In the genomic region with DNA sequence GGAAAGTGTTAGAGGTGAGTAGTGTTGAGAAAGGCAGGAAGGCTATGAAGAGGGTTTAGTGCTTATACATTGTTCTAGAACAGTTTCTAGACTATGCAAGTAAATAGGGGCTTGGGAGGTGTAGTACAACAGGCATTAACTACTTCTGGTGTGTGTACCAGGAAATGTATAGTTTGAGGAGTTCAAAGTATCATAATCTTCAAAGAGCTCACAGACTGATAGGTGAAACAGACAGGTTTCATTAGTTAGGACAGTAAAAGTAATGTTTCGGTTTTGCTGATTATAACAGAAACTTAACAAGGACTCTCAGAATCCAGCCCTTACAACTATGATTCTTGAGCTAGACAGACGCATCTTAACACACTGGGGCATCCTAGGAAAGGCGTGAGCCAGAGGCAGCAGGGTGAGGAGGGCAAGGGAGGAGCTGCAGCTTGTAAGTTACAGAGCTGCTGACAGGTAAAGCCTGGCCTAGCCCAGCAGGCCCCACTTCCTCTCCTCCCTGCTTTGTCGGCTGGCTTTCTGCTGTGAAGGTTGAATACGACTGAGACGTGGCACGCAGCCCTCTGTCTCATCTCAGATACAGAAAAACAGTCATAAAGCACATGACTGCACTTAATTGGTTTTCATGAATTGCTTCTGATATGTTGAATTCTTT, we compare ENCODE assay signal across 25 mouse cellular contexts. TPM values are rescaled to one million over a fixed set of nuclear protein-coding genes. Genes with fewer than 3 reads are reported as not detected.
DNase-seq lines count a peak whose midpoint lies in the region; ATAC-seq and TF ChIP-seq lines count a peak whose summit lies in the region.
"Had no signal": no experiment of that assay in that cellular context is flagged by ENCODE, and none has a peak within 500 bp of the region (broad histone marks: within the 10 kb centered on the region; RNA-seq: fewer than 3 reads in every experiment).

No protein-coding gene starts in this region.

- TF ChIP-seq POLR2A in CH12.LX (IDR thresholded peaks at IDR 0.05; ENCODE audit: low read depth, low read length) = no peak

- intact Hi-C loops in heart, postnatal 10 days (cut with DNase I) = no loop called here

- no peak for DNase-seq in heart, postnatal 10 days
- DNase-seq in CH12.LX (ENCODE audit: extremely low read depth) = no peak
- no peak for DNase-seq in left cerebral cortex, adult 11 months (ENCODE audit: low spot score)
- no peak for DNase-seq in cerebellum, adult 11 months
- DNase-seq in ovary, adult 18-20 months (ENCODE audit: low spot score) = no peak
- DNase-seq: adrenal gland, postnatal 36 days; cerebellum, adult 11-12 months; cerebellum, postnatal 14 days; gastrocnemius, adult 2 months; heart, postnatal 36 days; kidney, postnatal 25 days; layer of hippocampus, postnatal 36 days; lung, adult 18-20 months; lung, postnatal 14 days; thymus, postnatal 14 days had no signal

- dilution Hi-C loops in CH12.LX (cut with MboI; ENCODE audit: extremely low pct_ligation_motif_present, extremely low pct_unique_long_range_greater_than_20kb, low sequenced_read_pairs) = no loop called here

- WGBS in heart, embryonic 13.5 days = 39% methylated on average over 7 of the region's 7 CpGs
- 62% methylated on average over 7 of the region's 7 CpGs for WGBS in intestine, embryonic 16.5 days
- 79% methylated on average over 7 of the region's 7 CpGs for WGBS in stomach, embryonic 16.5 days

- TF ChIP-seq EP300 in CH12.LX (IDR thresholded peaks at IDR 0.05; ENCODE audit: low read length) = no peak

- H3K4me3 ChIP-seq in heart, embryonic 13.5 days = no peak overlapping the region
- H3K4me3 ChIP-seq in CH12.LX (replicated peaks in 1 of 3; ENCODE audit: low read depth in 2 of 3, low read length in 2 of 3, poor library complexity in 1 of 3) = no peak overlapping the region
- no peak overlapping the region for H3K4me3 ChIP-seq in intestine, embryonic 16.5 days (ENCODE audit: low read length)
- H3K4me3 ChIP-seq in stomach, embryonic 16.5 days (replicated peaks; ENCODE audit: low read length) = no peak overlapping the region
- H3K4me3 ChIP-seq: forebrain, embryonic 13.5 days; gastrocnemius, adult 2 months; hindbrain, embryonic 13.5 days; layer of hippocampus, adult 2 months; limb, embryonic 13.5 days; liver, embryonic 12.5 days; midbrain, embryonic 12.5 days had no signal

- TF ChIP-seq RAD21 in CH12.LX (IDR thresholded peaks at IDR 0.05; ENCODE audit: low read depth, low read length) = no peak

- H3K36me3 ChIP-seq in heart, embryonic 13.5 days = peaks cover 67% of the 10 kb centered on the region
- peaks cover 48 to 81% of the 10 kb centered on the region in 2 experiments for H3K36me3 ChIP-seq in CH12.LX (replicated peaks in 1 of 2; ENCODE audit: control insufficient read depth in 1 of 2, insufficient read depth in 1 of 2, low read length in 1 of 2)
- peaks cover 2% of the 10 kb centered on the region; the same call in 1 of the 2 replicates for H3K36me3 ChIP-seq in intestine, embryonic 16.5 days (ENCODE audit: control insufficient read depth, insufficient read depth, low read length)
- H3K36me3 ChIP-seq in stomach, embryonic 16.5 days (ENCODE audit: control insufficient read depth, insufficient read depth, low read length) = peaks cover 11% of the 10 kb centered on the region

- in situ Hi-C loops in CH12.LX (cut with MboI; ENCODE audit: low pct_ligation_motif_present, low pct_unique_long_range_greater_than_20kb, low sequenced_read_pairs) = loop anchor here (25.0 kb wide), 1 partner anchor 530 kb away; a partner anchor contains a TSS

- TF ChIP-seq CTCF in CH12.LX (conservative IDR thresholded peaks at IDR 0.05 in 1 of 2, IDR thresholded peaks at IDR 0.05 in 1 of 2; ENCODE audit: low read depth in 2 of 2, low read length in 2 of 2) = no peak

- H3K79me2 ChIP-seq in CH12.LX (replicated peaks; ENCODE audit: control insufficient read depth, extremely low read depth, insufficient read depth, poor library complexity, severe bottlenecking) = no peaks in the 10 kb centered on the region

- ATAC-seq in heart, embryonic 13.5 days (ENCODE audit: extremely low read depth, insufficient number of reproducible peaks, low FRiP score, low TSS enrichment) = no peak
- peak; percentile 86 for ATAC-seq in intestine, embryonic 16.5 days
- ATAC-seq in stomach, embryonic 16.5 days (ENCODE audit: insufficient read depth, low FRiP score) = no peak
- ATAC-seq: forebrain, embryonic 13.5 days; liver, embryonic 12.5 days had no signal

- H3K4me1 ChIP-seq in heart, embryonic 13.5 days = peaks cover 8% of the 10 kb centered on the region; the same call in 1 of the 2 replicates
- peaks cover 0 to 18% of the 10 kb centered on the region in 2 experiments; a peak in 2 of 4 replicates for H3K4me1 ChIP-seq in CH12.LX (ENCODE audit: control insufficient read depth in 1 of 2, insufficient read depth in 2 of 2)
- H3K4me1 ChIP-seq in intestine, embryonic 16.5 days (ENCODE audit: control insufficient read depth, insufficient read depth, low read length) = 0 out of 2 replicates have a peak, but pooled peaks cover 3% of the 10 kb centered on the region
- H3K4me1 ChIP-seq in stomach, embryonic 16.5 days (ENCODE audit: control insufficient read depth, insufficient read depth, low read length) = 0 out of 2 replicates have a peak, but pooled peaks cover 2% of the 10 kb centered on the region
- H3K4me1 ChIP-seq: forebrain, embryonic 13.5 days; hindbrain, embryonic 13.5 days; limb, embryonic 13.5 days; liver, embryonic 12.5 days; midbrain, embryonic 12.5 days had no signal

- peak overlapping the region; percentile 28; the same call in 1 of the 2 replicates for H3K9ac ChIP-seq in heart, embryonic 13.5 days
- no peak overlapping the region for H3K9ac ChIP-seq in CH12.LX (ENCODE audit: insufficient read depth, low read depth)
- H3K9ac ChIP-seq in intestine, embryonic 16.5 days (ENCODE audit: low read depth, low read length) = no peak overlapping the region
- 0 out of 2 replicates have a peak overlapping the region, but pooled peaks have one; percentile 11 for H3K9ac ChIP-seq in stomach, embryonic 16.5 days (ENCODE audit: low read length)
- H3K9ac ChIP-seq: forebrain, embryonic 13.5 days; hindbrain, embryonic 13.5 days; limb, embryonic 13.5 days; liver, embryonic 12.5 days had no signal

- no peaks in the 10 kb centered on the region for H3K27me3 ChIP-seq in heart, embryonic 13.5 days (replicated peaks)
- no peaks in the 10 kb centered on the region for H3K27me3 ChIP-seq in CH12.LX (replicated peaks)
- no peaks in the 10 kb centered on the region for H3K27me3 ChIP-seq in intestine, embryonic 16.5 days (replicated peaks; ENCODE audit: control insufficient read depth, insufficient read depth, low read length)
- no peaks in the 10 kb centered on the region for H3K27me3 ChIP-seq in stomach, embryonic 16.5 days (ENCODE audit: control insufficient read depth, insufficient read depth, low read length)
- H3K27me3 ChIP-seq: forebrain, embryonic 13.5 days; hindbrain, embryonic 13.5 days; limb, embryonic 13.5 days; liver, embryonic 12.5 days; midbrain, embryonic 12.5 days had no signal

- no peaks in the 10 kb centered on the region for H3K9me3 ChIP-seq in heart, embryonic 13.5 days
- H3K9me3 ChIP-seq in CH12.LX (replicated peaks; ENCODE audit: low read length) = no peaks in the 10 kb centered on the region
- H3K9me3 ChIP-seq in intestine, embryonic 16.5 days (ENCODE audit: control insufficient read depth, low read length) = no peaks in the 10 kb centered on the region
- no peaks in the 10 kb centered on the region for H3K9me3 ChIP-seq in stomach, embryonic 16.5 days (replicated peaks; ENCODE audit: control insufficient read depth, low read length)
- H3K9me3 ChIP-seq: forebrain, embryonic 13.5 days; hindbrain, embryonic 13.5 days; limb, embryonic 13.5 days; liver, embryonic 12.5 days; midbrain, embryonic 12.5 days had no signal

- H3K27ac ChIP-seq in heart, embryonic 13.5 days (replicated peaks) = 0 out of 2 replicates have a peak overlapping the region, but pooled peaks have one; percentile 8
- H3K27ac ChIP-seq in CH12.LX (ENCODE audit: insufficient read depth, low read depth) = no peak overlapping the region
- H3K27ac ChIP-seq in intestine, embryonic 16.5 days (ENCODE audit: low read length) = peak overlapping the region; percentile 47
- no peak overlapping the region for H3K27ac ChIP-seq in stomach, embryonic 16.5 days (ENCODE audit: low read length)
- H3K27ac ChIP-seq: forebrain, embryonic 13.5 days; gastrocnemius, adult 2 months; hindbrain, embryonic 13.5 days; layer of hippocampus, adult 2 months; limb, embryonic 13.5 days; liver, embryonic 12.5 days; midbrain, embryonic 12.5 days had no signal

- H3K4me2 ChIP-seq in heart, embryonic 13.5 days = no peak overlapping the region
- H3K4me2 ChIP-seq in CH12.LX (ENCODE audit: insufficient read depth, low read depth, poor library complexity, severe bottlenecking) = no peak overlapping the region
- H3K4me2 ChIP-seq in intestine, embryonic 16.5 days (ENCODE audit: low read depth, low read length) = no peak overlapping the region
- H3K4me2 ChIP-seq in stomach, embryonic 16.5 days (ENCODE audit: low read depth, low read length) = no peak overlapping the region
- H3K4me2 ChIP-seq: forebrain, embryonic 13.5 days; hindbrain, embryonic 13.5 days; limb, embryonic 13.5 days; liver, embryonic 12.5 days; midbrain, embryonic 12.5 days had no signal

TF ChIP-seq in CH12.LX, 34 proteins besides CTCF, POLR2A, EP300 and RAD21:
- TF ChIP-seq JUND (conservative IDR thresholded peaks at IDR 0.05; ENCODE audit: low read depth, low read length) (no peak), NRF1 (IDR thresholded peaks at IDR 0.05; ENCODE audit: low read depth, low read length) (no peak), ZNF384 (IDR thresholded peaks at IDR 0.05; ENCODE audit: low read depth, low read length) (no peak), MAFK (IDR thresholded peaks at IDR 0.05; ENCODE audit: insufficient replicate concordance, low read length) (0 out of 2 replicates have a peak, but pooled peaks have one; percentile 4)

RNA-seq across cellular contexts. Expression of a gene that starts 18.3 kb away (rescaled TPM):
- 25.5 and 26.3 TPM in 2 replicates for polyA plus RNA-seq in heart, embryonic 13.5 days (2015; fragmentation: Nextera tagmentation; extraction: Ambion mirVana)
- 1 to 10 TPM; 3.1 to 4.6 TPM for total RNA-seq in heart, postnatal 10 days (2021)
- total RNA-seq in CH12.LX (2012; rRNA removed) (25.4 and 25.7 TPM in 2 replicates), CH12.LX (2014; rRNA removed) (42.6 and 46.5 TPM in 2 replicates)
- polyA plus RNA-seq in CH12.LX (2012; ENCODE audit: insufficient read length, low read depth) = 27.4 and 27.8 TPM in 2 replicates
- polyA plus RNA-seq in intestine, embryonic 16.5 days (2015; fragmentation: Nextera tagmentation; extraction: Ambion mirVana) = 26.4 and 30.1 TPM in 2 replicates
- polyA plus RNA-seq in stomach, embryonic 16.5 days (2015; fragmentation: Nextera tagmentation; extraction: Ambion mirVana) = 39.2 and 42.6 TPM in 2 replicates

RNA-seq across cellular contexts. Expression of a gene that starts 56.3 kb away (rescaled TPM):
- polyA plus RNA-seq in heart, embryonic 13.5 days (2015; fragmentation: Nextera tagmentation; extraction: Ambion mirVana) = 0.47 and 0.67 TPM in 2 replicates
- not detected for total RNA-seq in heart, postnatal 10 days (2021)
- total RNA-seq in CH12.LX (2012; rRNA removed) (not detected in 2 replicates), CH12.LX (2014; rRNA removed) (not detected in 2 replicates)
- 0.12 TPM in 1 of 2 replicates, not detected in the other for polyA plus RNA-seq in CH12.LX (2012; ENCODE audit: insufficient read length, low read depth)
- polyA plus RNA-seq in intestine, embryonic 16.5 days (2015; fragmentation: Nextera tagmentation; extraction: Ambion mirVana) = 0.65 and 0.81 TPM in 2 replicates
- polyA plus RNA-seq in stomach, embryonic 16.5 days (2015; fragmentation: Nextera tagmentation; extraction: Ambion mirVana) = 0.67 and 0.87 TPM in 2 replicates
- total RNA-seq: gastrocnemius, adult 2 months; heart, postnatal 36 days; megakaryocyte, adult 5-6 weeks had no signal

Comparison
In these comparisons a context has a peak if more than half of its experiments do, and no peak if none do; other contexts are left out.
1. H3K27ac ChIP-seq: peak in heart, embryonic 13.5 days (single experiment) and intestine, embryonic 16.5 days (single experiment); none in CH12.LX (single experiment) and stomach, embryonic 16.5 days (single experiment).
2. H3K9ac ChIP-seq: peak in heart, embryonic 13.5 days (single experiment) and stomach, embryonic 16.5 days (single experiment); none in CH12.LX (single experiment) and intestine, embryonic 16.5 days (single experiment).